Mouse (Mus musculus) neural tube, embryonic 14.5 days (tissue): Measurements from ENCODE around the gene Egfem1. TPM values are rescaled to one million over a fixed set of nuclear protein-coding genes. Genes with fewer than 3 reads are reported as not detected.

Experiments
- ATAC-seq: fragments of 200-750 bp; cut with Nextera tagmentation; 2 replicates; pipeline ENCODE4 v1.8.0; 2017; ENCODE audit warnings: low read depth, mild to moderate bottlenecking, moderate TSS enrichment, moderate library complexity
- H3K27ac ChIP-seq: fragments of 300-500 bp; sonication (generic); 2 replicates; pipeline ENCODE4 v1.5.1; 2014; ENCODE audit warnings: low read depth, mild to moderate bottlenecking, control low read depth, low read length, moderate library complexity, mixed read lengths
- H3K27me3 ChIP-seq: fragments of 300-500 bp; sonication (generic); 2 replicates; pipeline ENCODE4 v1.6.1; 2014; ENCODE audit warnings: low read length; ENCODE audit not compliant: control insufficient read depth, insufficient read depth
- H3K36me3 ChIP-seq: fragments of 300-500 bp; sonication (generic); 2 replicates; pipeline ENCODE4 v1.6.1; 2014; ENCODE audit warnings: low read length, mixed read lengths; ENCODE audit not compliant: control insufficient read depth, insufficient read depth
- H3K4me1 ChIP-seq: fragments of 300-500 bp; sonication (generic); 2 replicates; pipeline ENCODE4 v1.6.1; 2014; ENCODE audit warnings: low read length; ENCODE audit not compliant: control insufficient read depth, insufficient read depth
- H3K4me2 ChIP-seq: fragments of 300-500 bp; sonication (generic); 2 replicates; pipeline ENCODE4 v1.6.1; 2014; ENCODE audit warnings: mild to moderate bottlenecking, low read depth, low read length, control low read depth
- H3K4me3 ChIP-seq: fragments of 300-500 bp; sonication (generic); 2 replicates; pipeline ENCODE4 v1.5.1; 2014; ENCODE audit warnings: low read depth, low read length, control low read depth, mixed read lengths
- H3K9ac ChIP-seq: fragments of 300-500 bp; sonication (generic); replicated peaks from 2 replicates; pipeline ENCODE4 v1.6.1; 2014; ENCODE audit warnings: low read depth, mild to moderate bottlenecking, control low read depth, low read length, mixed read lengths
- H3K9me3 ChIP-seq: fragments of 300-500 bp; sonication (generic); 2 replicates; pipeline ENCODE4 v1.6.1; 2016; ENCODE audit warnings: low read length; ENCODE audit not compliant: control insufficient read depth
- WGBS: fragments of 180-500 bp; shearing (Covaris S2); extraction: QIAGEN DNeasy Blood & Tissue Kit; methylation state at CpG from one replicate; pipeline ENCODE4 v1.1.7; 2014; 5-methylcytosine and 5-hydroxymethylcytosine counted together
- polyA plus RNA-seq: library from polyadenylated mRNA; unstranded; fragments of >200 nt; fragmentation: Nextera tagmentation; extraction: Ambion mirVana; gene quantifications from 2 replicates; pipeline ENCODE4 v1.2.1, GENCODE M21; 2014

Gene Egfem1
- polyA plus RNA-seq, 1 experiment from 2014 or later, result 8.6 TPM

GRCm38 (mm10) chr3:29071315-29071714 is 10.5 kb upstream of the Egfem1 start:
- no peaks in the 10 kb centered on the region for H3K36me3 ChIP-seq
- ATAC-seq, result no peak
- no peaks in the 10 kb centered on the region for H3K4me1 ChIP-seq
- no peaks in the 10 kb centered on the region for H3K9me3 ChIP-seq
- no peak overlapping the region for H3K9ac ChIP-seq
- H3K27me3 ChIP-seq, result no peaks in the 10 kb centered on the region
- H3K27ac ChIP-seq, result no peak overlapping the region
- WGBS, result 92% methylated on average over 4 of the region's 4 CpGs
- no peak overlapping the region for H3K4me2 ChIP-seq
- H3K4me3 ChIP-seq, result no peak overlapping the region

- H3K9me3 ChIP-seq, result no peaks in the 10 kb centered on the region
- H3K4me1 ChIP-seq, result peaks cover 11% of the 10 kb centered on the region; the same call in 1 of the 2 replicates
- ATAC-seq, result peak; percentile 56; the same call in 1 of the 2 replicates
- 8% methylated on average over 13 of the region's 13 CpGs for WGBS
- H3K27ac ChIP-seq, result peak overlapping the region; percentile 57; the same call in 1 of the 2 replicates
- H3K27me3 ChIP-seq, result no peaks in the 10 kb centered on the region
- no peak overlapping the region for H3K9ac ChIP-seq
- H3K4me2 ChIP-seq, result peak overlapping the region; percentile 92
- peak overlapping the region; percentile 58 for H3K4me3 ChIP-seq
- H3K36me3 ChIP-seq, result no peaks in the 10 kb centered on the region
These were observed 306 bp upstream of the Egfem1 start for GRCm38 (mm10) chr3:29081517-29081916.

GRCm38 (mm10) chr3:29082296-29082995 is 623 bp downstream of the Egfem1 start:
- Histone ChIP-seq H3K9ac (peak overlapping the region; percentile 39), H3K4me3 (peak overlapping the region; percentile 58), H3K27me3 (no peaks in the 10 kb centered on the region), H3K9me3 (no peaks in the 10 kb centered on the region), H3K4me1 (peaks cover 11% of the 10 kb centered on the region; the same call in 1 of the 2 replicates), H3K27ac (peak overlapping the region; percentile 57), H3K4me2 (peak overlapping the region; percentile 92), H3K36me3 (no peaks in the 10 kb centered on the region)
- WGBS, result under 1% methylated on average over 47 of the region's 59 CpGs
- ATAC-seq, result peak; percentile 89

DNA sequence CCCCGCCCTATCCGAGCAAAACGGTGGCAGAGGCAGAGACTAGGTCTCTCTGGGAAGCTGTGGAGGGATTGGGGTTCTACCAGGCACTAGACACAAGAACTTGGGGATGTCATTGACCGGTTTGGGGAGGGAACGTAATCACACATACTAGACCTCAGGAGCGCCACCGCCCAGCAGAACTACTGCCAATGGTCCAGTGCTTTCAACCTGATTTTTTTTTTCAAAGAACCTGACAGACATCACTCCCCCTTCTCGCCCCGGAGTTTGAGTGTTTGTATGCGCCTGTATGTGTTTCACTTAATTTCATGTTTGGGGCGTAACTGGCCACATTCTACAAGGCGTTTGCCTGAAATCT is 1.1 kb downstream of the Egfem1 start:
- H3K27me3 ChIP-seq, result no peaks in the 10 kb centered on the region
- 3% methylated on average over 12 of the region's 12 CpGs for WGBS
- H3K9ac ChIP-seq, result peak overlapping the region; percentile 39; the same call in 1 of the 2 replicates

DNA sequence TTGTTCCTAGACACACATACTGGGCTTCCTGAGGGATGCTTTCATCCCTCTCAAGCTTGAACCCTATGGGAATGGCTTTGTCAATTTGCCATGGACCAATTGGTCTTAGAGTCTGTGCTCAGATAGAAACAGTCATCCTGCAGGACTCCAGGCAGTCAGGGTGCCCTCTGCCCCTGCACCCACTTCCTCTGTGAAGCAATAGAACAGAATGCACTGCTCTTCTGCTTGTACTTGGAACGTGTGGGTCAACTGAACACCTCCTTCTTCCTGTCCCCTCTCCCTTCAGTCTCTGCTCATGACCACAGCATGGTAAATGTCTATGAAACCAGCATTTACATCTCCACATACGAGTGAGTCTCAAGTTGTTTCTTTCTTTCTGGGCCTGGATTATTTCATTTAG is 16.6 kb downstream of the Egfem1 start:
- H3K36me3 ChIP-seq, result no peaks in the 10 kb centered on the region
- H3K27me3 ChIP-seq, result no peaks in the 10 kb centered on the region
- H3K4me3 ChIP-seq, result no peak overlapping the region
- no peak overlapping the region for H3K9ac ChIP-seq
- no peaks in the 10 kb centered on the region for H3K9me3 ChIP-seq
- no peak overlapping the region for H3K27ac ChIP-seq
- H3K4me2 ChIP-seq, result no peak overlapping the region
- WGBS, result 75% methylated on average over 2 of the region's 2 CpGs
- ATAC-seq, result no peak
- H3K4me1 ChIP-seq, result no peaks in the 10 kb centered on the region

More for the DNA sequence above, 1.1 kb downstream of the Egfem1 start:
- no peak for ATAC-seq
- no peaks in the 10 kb centered on the region for H3K9me3 ChIP-seq
- H3K4me3 ChIP-seq, result peak overlapping the region; percentile 58
- H3K27ac ChIP-seq, result no peak overlapping the region
- peak overlapping the region; percentile 92 for H3K4me2 ChIP-seq
- peaks cover 11% of the 10 kb centered on the region; the same call in 1 of the 2 replicates for H3K4me1 ChIP-seq
- no peaks in the 10 kb centered on the region for H3K36me3 ChIP-seq

DNA sequence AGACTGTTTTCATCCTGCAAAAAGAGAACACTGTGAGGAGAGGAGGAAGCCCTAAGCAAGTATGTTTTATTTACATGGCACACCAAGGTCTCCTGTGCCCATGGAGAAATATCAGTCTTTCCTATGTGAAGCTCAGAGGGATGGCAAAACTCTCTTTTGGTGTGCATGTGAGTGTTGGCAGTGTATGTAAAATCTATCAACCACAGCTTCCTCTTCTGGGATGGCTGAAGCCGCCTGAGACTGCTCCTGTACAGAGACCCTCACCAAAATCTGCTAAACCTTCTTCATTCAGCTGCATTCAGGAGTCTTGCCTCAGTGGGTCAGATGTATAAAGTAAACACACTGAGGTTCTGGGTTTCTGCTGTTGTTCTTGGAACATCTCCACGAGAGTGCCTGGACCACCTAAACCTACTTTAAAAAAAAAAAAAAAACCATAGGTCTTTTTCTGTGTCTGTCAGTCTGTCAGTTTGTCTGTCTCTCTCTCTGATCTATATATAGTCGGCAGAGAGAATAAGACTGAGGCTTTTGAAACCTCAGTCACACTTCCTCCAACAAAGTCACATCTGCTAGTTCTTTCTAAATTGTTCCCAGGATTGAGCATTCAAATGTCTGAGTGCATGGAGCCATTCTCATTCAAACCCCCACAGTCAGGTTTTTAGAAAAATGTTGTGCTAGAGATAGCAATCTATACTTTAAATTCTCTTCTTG is 24.3 kb downstream of the Egfem1 start:
- H3K9ac ChIP-seq, result no peak overlapping the region
- H3K27me3 ChIP-seq, result no peaks in the 10 kb centered on the region
- no peak overlapping the region for H3K4me3 ChIP-seq
- H3K4me2 ChIP-seq, result no peak overlapping the region
- no peaks in the 10 kb centered on the region for H3K36me3 ChIP-seq
- ATAC-seq, result no peak
- H3K27ac ChIP-seq, result no peak overlapping the region
- WGBS, result 87% methylated on average over 3 of the region's 3 CpGs
- H3K9me3 ChIP-seq, result no peaks in the 10 kb centered on the region
- no peaks in the 10 kb centered on the region for H3K4me1 ChIP-seq

- H3K27me3 ChIP-seq, result no peaks in the 10 kb centered on the region
- no peak overlapping the region for H3K4me3 ChIP-seq
- 84% methylated on average over 1 of the region's 1 CpGs for WGBS
- no peak overlapping the region for H3K9ac ChIP-seq
- no peak for ATAC-seq
- H3K9me3 ChIP-seq, result no peaks in the 10 kb centered on the region
- H3K27ac ChIP-seq, result no peak overlapping the region
- H3K4me2 ChIP-seq, result no peak overlapping the region
- no peaks in the 10 kb centered on the region for H3K36me3 ChIP-seq
- H3K4me1 ChIP-seq, result no peaks in the 10 kb centered on the region
These were observed 25.3 kb downstream of the Egfem1 start for GRCm38 (mm10) chr3:29107134-29107533.

DNA sequence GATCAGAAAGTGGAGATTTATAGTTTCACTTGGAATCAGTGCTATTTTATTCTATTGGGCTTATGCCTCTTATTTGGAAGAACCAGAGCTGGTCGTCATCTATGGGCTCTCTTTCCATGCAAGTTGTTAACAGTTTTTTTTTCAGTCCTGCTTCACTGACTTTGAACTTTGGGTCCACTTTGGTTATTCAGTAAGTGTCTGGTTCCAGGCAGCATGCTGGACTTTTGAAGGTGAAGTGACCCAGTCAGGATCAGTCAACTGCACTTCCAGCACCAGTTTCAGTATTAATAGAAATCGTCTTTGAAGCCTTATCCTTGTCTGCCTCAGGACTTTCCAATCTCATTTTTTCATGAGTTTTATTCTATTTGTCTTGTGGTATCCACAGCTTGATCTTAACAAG is 28.5 kb downstream of the Egfem1 start:
- Histone ChIP-seq H3K4me1 (no peaks in the 10 kb centered on the region), H3K4me2 (no peak overlapping the region), H3K9me3 (no peaks in the 10 kb centered on the region), H3K9ac (no peak overlapping the region), H3K4me3 (no peak overlapping the region), H3K36me3 (no peaks in the 10 kb centered on the region), H3K27ac (no peak overlapping the region), H3K27me3 (no peaks in the 10 kb centered on the region)
- 85% methylated on average over 2 of the region's 2 CpGs for WGBS
- ATAC-seq, result no peak

DNA sequence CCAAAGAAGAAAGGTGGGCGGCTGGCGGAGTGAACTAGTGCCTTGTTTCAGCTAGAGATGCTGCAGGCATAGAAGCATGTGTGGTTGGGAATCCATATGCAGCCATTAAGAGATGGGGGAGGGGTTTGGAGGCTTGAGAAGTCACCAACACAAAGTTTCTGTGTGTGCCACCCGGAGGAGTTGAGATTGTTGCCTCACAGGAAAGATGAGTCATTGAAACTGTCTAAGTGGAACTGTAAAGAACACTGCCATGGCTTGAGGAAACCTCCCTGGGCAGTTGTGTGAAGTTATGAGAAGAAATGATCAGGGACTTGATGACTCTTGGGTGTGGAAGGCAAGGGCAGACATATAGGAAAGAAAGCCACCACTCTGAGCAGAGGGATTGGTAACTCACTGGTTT is 32.7 kb downstream of the Egfem1 start:
- WGBS, result 97% methylated on average over 3 of the region's 3 CpGs
- H3K27me3 ChIP-seq, result no peaks in the 10 kb centered on the region
- H3K9me3 ChIP-seq, result no peaks in the 10 kb centered on the region
- no peak overlapping the region for H3K4me3 ChIP-seq
- H3K27ac ChIP-seq, result no peak overlapping the region
- no peak for ATAC-seq
- H3K4me2 ChIP-seq, result no peak overlapping the region
- no peaks in the 10 kb centered on the region for H3K4me1 ChIP-seq
- H3K9ac ChIP-seq, result no peak overlapping the region
- H3K36me3 ChIP-seq, result no peaks in the 10 kb centered on the region
